Mouse (Mus musculus): ENCODE data around the gene Glp1r. TPM values are rescaled to one million over a fixed set of nuclear protein-coding genes. Genes with fewer than 3 reads are reported as not detected.

The Glp1r gene
- polyA plus RNA-seq, 1 experiment from 2014 or later = 0.05 TPM

DNA sequence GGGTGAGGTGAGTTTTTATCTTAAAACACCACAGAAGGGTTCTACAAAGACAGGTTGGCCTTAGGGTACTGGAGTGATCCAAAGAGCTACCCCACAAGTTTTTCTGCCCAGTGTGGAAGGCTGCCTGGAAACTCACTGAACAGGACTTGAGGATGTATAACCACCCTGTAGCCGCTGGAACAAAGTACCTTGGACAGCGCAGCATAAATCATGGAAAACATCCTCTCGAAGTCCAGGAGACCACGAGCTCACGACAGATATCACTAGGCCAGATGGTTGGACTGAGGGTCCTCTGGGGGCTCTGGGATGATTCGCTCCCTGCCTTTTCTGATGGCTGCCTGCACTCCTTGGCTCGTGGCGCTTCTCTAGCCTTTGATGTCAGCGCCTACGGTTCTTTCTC is 76.9 kb downstream of the Glp1r start:
- H3K36me3 ChIP-seq = no peaks in the 10 kb centered on the region
- 0 out of 2 replicates have a peak, but pooled peaks cover 2% of the 10 kb centered on the region for H3K9me3 ChIP-seq
- H3K4me3 ChIP-seq = no peak overlapping the region
- 0 out of 2 replicates have a peak, but pooled peaks cover 6% of the 10 kb centered on the region for H3K4me1 ChIP-seq (replicated peaks)
- no peak overlapping the region for H3K27ac ChIP-seq
- 83% methylated on average over 10 of the region's 10 CpGs for WGBS
- H3K27me3 ChIP-seq (ENCODE audit: insufficient read depth, poor library complexity, severe bottlenecking) = no peaks in the 10 kb centered on the region
- no peak for DNase-seq (ENCODE audit: low spot score)

- no peak overlapping the region for H3K27ac ChIP-seq
- no peaks in the 10 kb centered on the region for H3K27me3 ChIP-seq (ENCODE audit: insufficient read depth, poor library complexity, severe bottlenecking)
- H3K9me3 ChIP-seq = 0 out of 2 replicates have a peak, but pooled peaks cover 2% of the 10 kb centered on the region
- H3K4me3 ChIP-seq = no peak overlapping the region
- H3K4me1 ChIP-seq (replicated peaks) = 0 out of 2 replicates have a peak, but pooled peaks cover 7% of the 10 kb centered on the region
- WGBS = 76% methylated on average over 4 of the region's 4 CpGs
- no peak for DNase-seq (ENCODE audit: low spot score)
- no peaks in the 10 kb centered on the region for H3K36me3 ChIP-seq
Observed at GRCm38 (mm10) chr17:30983521-30983920, 81.9 kb downstream of the Glp1r start.

- no peaks in the 10 kb centered on the region for H3K4me1 ChIP-seq (replicated peaks)
- H3K9me3 ChIP-seq = no peaks in the 10 kb centered on the region
- H3K27me3 ChIP-seq (ENCODE audit: insufficient read depth, poor library complexity, severe bottlenecking) = no peaks in the 10 kb centered on the region
- no peaks in the 10 kb centered on the region for H3K36me3 ChIP-seq
- H3K4me3 ChIP-seq = no peak overlapping the region
- WGBS = 79% methylated on average over 10 of the region's 10 CpGs
- H3K27ac ChIP-seq = no peak overlapping the region
- DNase-seq (ENCODE audit: low spot score) = peak; percentile 33
Observed at GRCm38 (mm10) chr17:30990254-30990653, 88.6 kb downstream of the Glp1r start.

Other genes with a start within 250 kb of the Glp1r start
- gene Umodl1, start 52.8 kb downstream of the Glp1r start, polyA plus RNA-seq (2016; fragmentation: Nextera tagmentation; extraction: Ambion mirVana) = 0.08 and 0.20 TPM in 2 replicates
- gene Abcg1, start 155.9 kb downstream of the Glp1r start, polyA plus RNA-seq (2016; fragmentation: Nextera tagmentation; extraction: Ambion mirVana) = 6.9 and 9.7 TPM in 2 replicates
- gene Tff3, start 227.8 kb downstream of the Glp1r start, polyA plus RNA-seq (2016; fragmentation: Nextera tagmentation; extraction: Ambion mirVana) = 1.1 TPM in 1 of 2 replicates, not detected in the other
- not detected in 2 replicates for gene Tff2, start 242.5 kb downstream of the Glp1r start, polyA plus RNA-seq (2016; fragmentation: Nextera tagmentation; extraction: Ambion mirVana)